Mouse (Mus musculus) kidney, embryonic 15.5 days (tissue): ENCODE data around the gene Ccdc144b. TPM values are rescaled to one million over a fixed set of nuclear protein-coding genes. Genes with fewer than 3 reads are reported as not detected.

Source experiments
- ATAC-seq: fragments of 200-750 bp; cut with Nextera tagmentation; replicated peaks from 2 replicates; pipeline ENCODE4 v1.8.0; 2017; ENCODE audit warnings: moderate TSS enrichment; ENCODE audit not compliant: low FRiP score
- H3K27ac ChIP-seq: fragments of 300-500 bp; sonication (generic); 2 replicates; pipeline ENCODE4 v1.5.1; 2015; ENCODE audit warnings: mild to moderate bottlenecking, inconsistent platforms
- H3K27me3 ChIP-seq: fragments of 300-500 bp; sonication (generic); 2 replicates; pipeline ENCODE4 v1.6.1; 2015; ENCODE audit warnings: inconsistent platforms
- H3K36me3 ChIP-seq: fragments of 300-500 bp; sonication (generic); 2 replicates; pipeline ENCODE4 v1.6.1; 2015; ENCODE audit warnings: inconsistent platforms
- H3K4me1 ChIP-seq: fragments of 300-500 bp; sonication (generic); 2 replicates; pipeline ENCODE4 v1.6.1; 2015; ENCODE audit warnings: inconsistent platforms
- H3K4me2 ChIP-seq: fragments of 300-500 bp; sonication (generic); 2 replicates; pipeline ENCODE4 v1.6.1; 2015; ENCODE audit warnings: moderate library complexity, mild to moderate bottlenecking, inconsistent platforms
- H3K4me3 ChIP-seq: fragments of 300-500 bp; sonication (generic); replicated peaks from 2 replicates; pipeline ENCODE4 v1.5.1; 2015; ENCODE audit warnings: mild to moderate bottlenecking, inconsistent platforms
- H3K9ac ChIP-seq: fragments of 300-500 bp; sonication (generic); 2 replicates; pipeline ENCODE4 v1.6.1; 2015; ENCODE audit warnings: mild to moderate bottlenecking, inconsistent platforms
- H3K9me3 ChIP-seq: fragments of 300-500 bp; sonication (generic); replicated peaks from 2 replicates; pipeline ENCODE4 v1.6.1; 2016; ENCODE audit warnings: inconsistent platforms
- WGBS: fragments of 180-500 bp; shearing (Covaris S2); methylation state at CpG from one replicate; pipeline ENCODE4 v1.1.7; 2015; ENCODE audit warnings: mixed read lengths; 5-methylcytosine and 5-hydroxymethylcytosine counted together
- polyA plus RNA-seq: library from polyadenylated mRNA; unstranded; fragments of >200 nt; fragmentation: Nextera tagmentation; extraction: Ambion mirVana; gene quantifications from 2 replicates; pipeline ENCODE4 v1.2.1, GENCODE M21; 2015

Ccdc144b gene
- polyA plus RNA-seq, 1 experiment from 2014 or later = not detected

GRCm38 (mm10) chr3:35971149-35971548, 82.2 kb downstream of the Ccdc144b start:
- ATAC-seq = no peak
- no peaks in the 10 kb centered on the region for H3K4me1 ChIP-seq
- H3K9ac ChIP-seq = no peak overlapping the region
- H3K27me3 ChIP-seq = no peaks in the 10 kb centered on the region
- H3K4me3 ChIP-seq = no peak overlapping the region
- H3K4me2 ChIP-seq = no peak overlapping the region
- H3K36me3 ChIP-seq = peaks cover 70% of the 10 kb centered on the region
- H3K9me3 ChIP-seq = no peaks in the 10 kb centered on the region
- H3K27ac ChIP-seq = no peak overlapping the region
- WGBS = 93% methylated on average over 12 of the region's 12 CpGs

- no peaks in the 10 kb centered on the region for H3K27me3 ChIP-seq
- WGBS = 80% methylated on average over 4 of the region's 4 CpGs
These were observed 82.9 kb downstream of the Ccdc144b start for GRCm38 (mm10) chr3:35970441-35970840.

DNA sequence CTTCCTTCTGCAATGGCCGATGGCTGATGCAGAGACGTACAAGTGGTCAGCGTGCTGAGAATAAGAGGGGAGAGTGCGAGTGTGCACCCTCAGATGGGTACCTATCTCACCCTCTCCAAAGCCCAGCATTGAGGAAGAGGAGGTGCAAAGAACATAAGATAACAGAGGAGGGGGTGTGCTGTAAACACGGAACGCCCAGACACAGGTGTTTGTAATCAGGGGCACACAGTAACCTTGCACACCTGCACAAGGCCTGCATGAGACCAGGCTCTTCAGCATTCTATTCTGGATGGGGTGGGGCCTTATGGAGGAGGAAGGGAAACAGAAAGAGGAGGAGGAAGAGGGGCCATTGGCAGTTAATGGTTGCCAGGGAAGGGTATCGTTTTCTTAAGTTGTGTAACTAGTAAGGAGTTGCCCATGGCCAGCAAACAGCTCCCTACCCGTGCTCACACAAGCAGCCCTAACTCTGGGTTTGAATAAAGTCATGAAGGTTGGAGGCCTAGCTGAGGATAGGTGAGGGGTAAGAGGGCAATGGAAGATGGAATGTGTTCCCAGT, 85.9 kb downstream of the Ccdc144b start:
- H3K4me2 ChIP-seq = no peak overlapping the region
- no peaks in the 10 kb centered on the region for H3K9me3 ChIP-seq
- no peak overlapping the region for H3K4me3 ChIP-seq
- 88% methylated on average over 8 of the region's 8 CpGs for WGBS
- ATAC-seq = no peak
- H3K36me3 ChIP-seq = peaks cover 64% of the 10 kb centered on the region
- no peak overlapping the region for H3K27ac ChIP-seq
- no peaks in the 10 kb centered on the region for H3K4me1 ChIP-seq
- H3K27me3 ChIP-seq = no peaks in the 10 kb centered on the region
- H3K9ac ChIP-seq = no peak overlapping the region

More at GRCm38 (mm10) chr3:35970441-35970840, 82.9 kb downstream of the Ccdc144b start:
- H3K4me3 ChIP-seq = no peak overlapping the region
- no peaks in the 10 kb centered on the region for H3K9me3 ChIP-seq
- H3K27ac ChIP-seq = no peak overlapping the region
- H3K9ac ChIP-seq = no peak overlapping the region
- H3K4me1 ChIP-seq = no peaks in the 10 kb centered on the region
- no peak for ATAC-seq
- no peak overlapping the region for H3K4me2 ChIP-seq
- peaks cover 67% of the 10 kb centered on the region for H3K36me3 ChIP-seq

DNA sequence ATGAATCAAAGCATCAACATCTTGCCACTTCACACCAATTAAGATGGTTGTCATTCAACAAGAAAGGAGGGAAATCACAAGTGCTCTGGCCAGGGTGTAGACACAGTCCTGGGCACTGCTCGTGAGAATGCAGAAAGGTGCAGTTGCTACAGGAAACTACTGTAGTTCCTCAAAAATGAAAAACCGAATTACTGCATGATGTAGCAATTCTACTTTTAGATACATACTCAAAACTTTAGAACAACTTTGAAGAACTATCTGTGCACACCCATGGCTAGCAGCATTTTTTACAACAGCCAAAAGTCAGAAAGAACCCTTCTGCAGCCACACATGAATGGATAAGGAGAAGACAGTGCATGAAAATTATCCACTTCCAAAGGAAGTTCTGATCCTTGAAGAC, 86.9 kb downstream of the Ccdc144b start:
- peaks cover 61% of the 10 kb centered on the region for H3K36me3 ChIP-seq

DNA sequence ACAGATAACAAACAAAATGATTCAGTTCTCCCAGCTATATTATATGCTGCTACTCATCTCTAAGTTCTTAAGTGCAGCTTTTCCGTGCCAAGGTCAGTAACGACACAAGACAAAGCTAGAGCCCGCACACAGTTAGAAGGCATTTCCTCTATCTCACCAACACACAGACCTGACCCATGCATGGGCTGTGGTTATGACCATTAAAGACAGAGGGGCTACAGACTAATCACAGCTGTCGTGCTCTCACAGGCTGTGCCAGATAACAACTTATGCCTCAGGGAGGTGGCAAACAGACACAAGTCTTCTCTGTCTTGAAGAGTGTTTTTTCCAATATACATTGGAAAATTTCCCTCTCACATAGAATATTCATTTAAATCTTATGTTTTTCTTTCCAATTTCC, 88.4 kb downstream of the Ccdc144b start:
- Histone ChIP-seq H3K36me3 (peaks cover 63% of the 10 kb centered on the region), H3K27ac (no peak overlapping the region), H3K9ac (no peak overlapping the region), H3K4me3 (no peak overlapping the region), H3K27me3 (no peaks in the 10 kb centered on the region), H3K4me1 (no peaks in the 10 kb centered on the region), H3K4me2 (no peak overlapping the region), H3K9me3 (no peaks in the 10 kb centered on the region)
- no peak for ATAC-seq
- WGBS = 89% methylated on average over 4 of the region's 4 CpGs

More for the DNA sequence above, 86.9 kb downstream of the Ccdc144b start:
- WGBS = 90% methylated on average over 2 of the region's 2 CpGs
- no peaks in the 10 kb centered on the region for H3K27me3 ChIP-seq
- H3K9ac ChIP-seq = no peak overlapping the region
- ATAC-seq = no peak
- no peak overlapping the region for H3K4me3 ChIP-seq
- H3K4me1 ChIP-seq = no peaks in the 10 kb centered on the region
- no peak overlapping the region for H3K27ac ChIP-seq
- H3K9me3 ChIP-seq = no peaks in the 10 kb centered on the region
- no peak overlapping the region for H3K4me2 ChIP-seq

GRCm38 (mm10) chr3:35963921-35964320, 89.4 kb downstream of the Ccdc144b start:
- H3K9ac ChIP-seq = no peak overlapping the region
- peaks cover 71% of the 10 kb centered on the region for H3K36me3 ChIP-seq
- H3K4me2 ChIP-seq = no peak overlapping the region
- no peak overlapping the region for H3K4me3 ChIP-seq
- 91% methylated on average over 5 of the region's 5 CpGs for WGBS
- H3K27ac ChIP-seq = no peak overlapping the region
- H3K27me3 ChIP-seq = no peaks in the 10 kb centered on the region
- no peaks in the 10 kb centered on the region for H3K9me3 ChIP-seq
- ATAC-seq = no peak
- H3K4me1 ChIP-seq = no peaks in the 10 kb centered on the region

DNA sequence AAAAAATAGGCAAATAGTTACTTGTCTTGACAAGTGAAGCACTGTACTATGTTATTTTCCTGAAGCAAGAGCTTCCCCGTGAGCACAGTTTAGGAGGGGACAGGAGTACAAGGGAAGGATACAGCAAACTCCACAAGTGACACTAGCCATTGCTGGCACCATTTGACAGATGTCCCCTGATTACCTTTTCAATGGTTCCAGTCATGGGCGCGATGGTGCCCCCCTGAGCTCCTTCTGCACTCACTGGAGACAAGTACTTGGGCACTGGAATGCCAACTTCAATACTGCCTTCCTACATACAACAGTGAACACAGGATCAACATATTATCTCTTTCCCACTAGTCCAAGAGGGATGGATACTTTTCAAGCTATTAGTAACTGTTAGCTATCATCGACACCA, 89.9 kb downstream of the Ccdc144b start:
- Histone ChIP-seq H3K4me3 (no peak overlapping the region), H3K27ac (no peak overlapping the region), H3K36me3 (peaks cover 70% of the 10 kb centered on the region), H3K27me3 (no peaks in the 10 kb centered on the region), H3K9ac (no peak overlapping the region), H3K4me1 (no peaks in the 10 kb centered on the region), H3K9me3 (no peaks in the 10 kb centered on the region), H3K4me2 (no peak overlapping the region)
- 92% methylated on average over 4 of the region's 4 CpGs for WGBS
- ATAC-seq = no peak

- Histone ChIP-seq H3K4me1 (no peaks in the 10 kb centered on the region), H3K27me3 (no peaks in the 10 kb centered on the region), H3K9ac (no peak overlapping the region), H3K4me3 (no peak overlapping the region), H3K4me2 (no peak overlapping the region), H3K27ac (no peak overlapping the region), H3K36me3 (peaks cover 69% of the 10 kb centered on the region), H3K9me3 (no peaks in the 10 kb centered on the region)
- no peak for ATAC-seq
- WGBS = 96% methylated on average over 5 of the region's 5 CpGs
These were observed 90.4 kb downstream of the Ccdc144b start for GRCm38 (mm10) chr3:35962967-35963366.

Other genes starting within 250 kb of the Ccdc144b start
- gene Dcun1d1, start 116.1 kb downstream of the Ccdc144b start, polyA plus RNA-seq = 93.1 and 95.5 TPM in 2 replicates
- 50.4 and 56.8 TPM in 2 replicates for gene Mccc1, start 52.9 kb downstream of the Ccdc144b start, polyA plus RNA-seq
- gene Acad9, start 12.4 kb upstream of the Ccdc144b start, polyA plus RNA-seq = 84.8 and 88.1 TPM in 2 replicates
- gene D3Ertd254e, start 97.5 kb upstream of the Ccdc144b start, polyA plus RNA-seq = 7.6 and 9.0 TPM in 2 replicates
- not detected in 2 replicates for gene Qrfpr, start 168.8 kb upstream of the Ccdc144b start, polyA plus RNA-seq